Mouse (Mus musculus) heart, embryonic 12.5 days (tissue): ENCODE measurements around the gene Sipa1l1. TPM values are rescaled to one million over a fixed set of nuclear protein-coding genes. Genes with fewer than 3 reads are reported as not detected.

Experiments used
- ATAC-seq: fragments of 200-750 bp; cut with Nextera tagmentation; 2 replicates; pipeline ENCODE4 v1.8.0; 2017; ENCODE audit warnings: moderate TSS enrichment, moderate library complexity; ENCODE audit not compliant: insufficient number of reproducible peaks, low FRiP score
- H3K27ac ChIP-seq: fragments of 300-500 bp; sonication (generic); 2 replicates; pipeline ENCODE4 v1.5.1; 2016; ENCODE audit warnings: mild to moderate bottlenecking, moderate library complexity; ENCODE audit not compliant: poor library complexity, severe bottlenecking
- H3K27me3 ChIP-seq: fragments of 300-500 bp; sonication (generic); replicated peaks from 2 replicates; pipeline ENCODE4 v1.6.1; 2016; ENCODE audit warnings: mild to moderate bottlenecking, moderate library complexity
- H3K36me3 ChIP-seq: fragments of 300-500 bp; sonication (generic); 2 replicates; pipeline ENCODE4 v1.6.1; 2016; ENCODE audit warnings: mild to moderate bottlenecking, moderate library complexity
- H3K4me1 ChIP-seq: fragments of 300-500 bp; sonication (generic); replicated peaks from 2 replicates; pipeline ENCODE4 v1.6.1; 2016; ENCODE audit warnings: mild to moderate bottlenecking
- H3K4me2 ChIP-seq: fragments of 300-500 bp; sonication (generic); 2 replicates; pipeline ENCODE4 v1.6.1; 2016; ENCODE audit warnings: mild to moderate bottlenecking, moderate library complexity
- H3K4me3 ChIP-seq: fragments of 300-500 bp; sonication (generic); 2 replicates; pipeline ENCODE4 v1.5.1; 2016; ENCODE audit warnings: mild to moderate bottlenecking
- H3K9ac ChIP-seq: fragments of 300-500 bp; sonication (generic); 2 replicates; pipeline ENCODE4 v1.6.1; 2016; ENCODE audit warnings: mild to moderate bottlenecking, moderate library complexity
- H3K9me3 ChIP-seq: fragments of 300-500 bp; sonication (generic); replicated peaks from 2 replicates; pipeline ENCODE4 v1.6.1; 2016; ENCODE audit warnings: mild to moderate bottlenecking, moderate library complexity
- WGBS: fragments of 180-500 bp; shearing (Covaris S2); methylation state at CpG from one replicate; pipeline ENCODE4 v1.1.7; 2016; 5-methylcytosine and 5-hydroxymethylcytosine counted together
- polyA plus RNA-seq: library from polyadenylated mRNA; unstranded; fragments of >200 nt; fragmentation: Nextera tagmentation; extraction: Ambion mirVana; gene quantifications from 2 replicates; pipeline ENCODE4 v1.2.1, GENCODE M21; 2016

The Sipa1l1 gene
- polyA plus RNA-seq, 1 experiment from 2014 or later = 35.5 TPM

DNA sequence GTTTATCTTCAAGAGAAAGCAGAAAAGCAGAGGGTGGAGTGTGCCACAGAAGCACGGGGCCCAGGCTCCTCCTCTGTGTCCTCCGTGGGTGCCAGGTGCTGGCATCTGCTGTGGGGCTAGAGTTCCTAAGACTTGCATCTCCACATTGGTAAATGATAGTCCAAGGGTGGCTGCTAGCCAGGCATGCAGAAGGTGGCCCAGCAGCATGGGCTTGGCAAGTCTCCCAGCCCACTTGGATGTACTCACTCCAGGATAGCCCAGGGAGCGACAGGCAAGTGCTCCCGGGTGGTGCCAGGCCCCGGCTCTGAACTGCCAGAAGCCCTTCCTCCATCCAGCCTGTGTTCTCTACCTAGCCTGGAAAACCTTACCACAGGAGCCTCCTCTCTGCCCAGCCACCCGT is 239.4 kb downstream of the Sipa1l1 start:
- 59% methylated on average over 6 of the region's 6 CpGs for WGBS
- no peak overlapping the region for H3K4me3 ChIP-seq
- H3K4me2 ChIP-seq = no peak overlapping the region
- no peaks in the 10 kb centered on the region for H3K9me3 ChIP-seq
- peaks cover 34% of the 10 kb centered on the region for H3K4me1 ChIP-seq
- no peaks in the 10 kb centered on the region for H3K27me3 ChIP-seq
- ATAC-seq = no peak
- no peak overlapping the region for H3K27ac ChIP-seq
- H3K9ac ChIP-seq = no peak overlapping the region; the same call in 1 of the 2 replicates
- peaks cover 17% of the 10 kb centered on the region for H3K36me3 ChIP-seq

DNA sequence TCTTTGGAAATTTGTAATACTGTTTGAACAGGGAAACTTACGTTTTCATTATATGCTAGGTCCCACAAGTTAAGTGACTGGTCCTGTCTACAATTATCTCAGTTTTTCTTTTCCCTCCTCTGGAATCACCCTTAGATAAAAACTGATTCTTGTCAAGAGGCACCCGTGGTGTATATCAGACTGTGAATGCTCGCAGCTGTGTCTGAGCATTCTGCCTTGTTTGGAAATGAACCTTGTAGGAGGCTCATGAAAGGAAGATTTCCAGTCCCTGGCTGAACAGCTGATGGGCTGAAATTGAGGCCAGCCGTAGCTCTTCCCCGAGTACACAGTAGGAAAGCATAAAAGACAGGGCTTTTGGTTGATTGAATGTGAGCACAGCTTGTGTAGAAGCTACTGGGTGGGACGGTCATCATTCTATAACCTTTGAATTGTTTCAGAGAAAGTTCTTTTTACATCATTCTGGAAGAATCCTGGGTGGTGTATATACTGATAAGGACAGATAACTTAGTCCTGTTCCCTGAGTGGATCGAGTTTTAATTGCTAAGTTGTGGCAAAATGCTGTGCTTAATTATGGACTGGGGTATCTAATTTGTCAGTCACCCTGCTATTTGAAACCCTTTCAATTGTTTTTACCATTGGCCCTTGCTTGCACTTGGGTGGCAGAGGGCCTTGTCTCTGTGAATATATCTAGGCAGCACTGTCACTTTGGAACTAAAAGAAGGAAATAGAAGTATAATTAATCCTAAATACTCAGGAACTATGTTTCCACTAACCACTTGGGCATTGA is 240.8 kb downstream of the Sipa1l1 start:
- H3K27me3 ChIP-seq = no peaks in the 10 kb centered on the region
- H3K4me1 ChIP-seq = peaks cover 41% of the 10 kb centered on the region
- H3K4me3 ChIP-seq = no peak overlapping the region
- H3K4me2 ChIP-seq = no peak overlapping the region; the same call in 1 of the 2 replicates
- H3K9me3 ChIP-seq = no peaks in the 10 kb centered on the region
- peaks cover 8% of the 10 kb centered on the region; the same call in 1 of the 2 replicates for H3K36me3 ChIP-seq
- WGBS = 36% methylated on average over 7 of the region's 7 CpGs
- no peak overlapping the region; the same call in 1 of the 2 replicates for H3K9ac ChIP-seq
- 0 out of 2 replicates have a peak overlapping the region, but pooled peaks have one; percentile 18 for H3K27ac ChIP-seq
- ATAC-seq = no peak

GRCm38 (mm10) chr12:82412291-82413032 is 243.3 kb downstream of the Sipa1l1 start:
- H3K4me3 ChIP-seq = no peak overlapping the region
- no peak overlapping the region for H3K4me2 ChIP-seq
- H3K36me3 ChIP-seq = peaks cover 13% of the 10 kb centered on the region
- 60% methylated on average over 3 of the region's 3 CpGs for WGBS
- no peak overlapping the region for H3K9ac ChIP-seq
- no peaks in the 10 kb centered on the region for H3K27me3 ChIP-seq
- H3K4me1 ChIP-seq = peaks cover 56% of the 10 kb centered on the region
- no peak for ATAC-seq
- no peaks in the 10 kb centered on the region for H3K9me3 ChIP-seq
- peak overlapping the region; percentile 39 for H3K27ac ChIP-seq

GRCm38 (mm10) chr12:82415690-82416364 is 246.7 kb downstream of the Sipa1l1 start:
- no peaks in the 10 kb centered on the region for H3K9me3 ChIP-seq
- peaks cover 30% of the 10 kb centered on the region for H3K36me3 ChIP-seq
- no peaks in the 10 kb centered on the region for H3K27me3 ChIP-seq
- H3K4me2 ChIP-seq = no peak overlapping the region
- peak overlapping the region; percentile 69 for H3K27ac ChIP-seq
- ATAC-seq = peak; percentile 63
- H3K4me1 ChIP-seq = peaks cover 39% of the 10 kb centered on the region
- no peak overlapping the region for H3K9ac ChIP-seq
- 14% methylated on average over 4 of the region's 4 CpGs for WGBS
- H3K4me3 ChIP-seq = no peak overlapping the region

GRCm38 (mm10) chr12:82419027-82419426 is 249.9 kb downstream of the Sipa1l1 start:
- 87% methylated on average over 8 of the region's 8 CpGs for WGBS
- Histone ChIP-seq H3K9ac (no peak overlapping the region), H3K9me3 (no peaks in the 10 kb centered on the region), H3K36me3 (peaks cover 52% of the 10 kb centered on the region), H3K4me1 (peaks cover 33% of the 10 kb centered on the region), H3K27me3 (no peaks in the 10 kb centered on the region), H3K4me2 (no peak overlapping the region), H3K27ac (no peak overlapping the region), H3K4me3 (no peak overlapping the region)
- ATAC-seq = no peak

DNA sequence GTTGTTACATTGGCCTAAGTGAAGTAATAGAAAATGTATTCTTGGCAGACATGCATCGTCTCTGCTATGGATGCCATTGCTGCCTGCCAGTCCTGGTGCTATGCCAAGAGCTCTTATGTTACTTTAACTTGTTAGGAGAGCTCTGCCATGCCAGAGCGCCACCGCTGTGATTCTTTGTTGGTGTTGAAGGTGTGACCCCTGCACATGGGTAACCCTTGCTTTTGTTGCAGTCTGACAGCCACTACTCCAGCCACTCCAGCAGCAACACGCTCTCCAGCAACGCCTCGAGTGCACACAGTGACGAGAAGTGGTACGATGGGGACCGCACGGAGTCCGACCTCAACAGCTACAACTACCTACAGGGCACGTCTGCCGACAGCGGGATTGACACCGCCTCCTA is 255.7 kb downstream of the Sipa1l1 start:
- Histone ChIP-seq H3K36me3 (peaks cover 58% of the 10 kb centered on the region), H3K4me1 (peaks cover 37% of the 10 kb centered on the region), H3K9ac (no peak overlapping the region), H3K27me3 (no peaks in the 10 kb centered on the region), H3K4me3 (no peak overlapping the region), H3K4me2 (0 out of 2 replicates have a peak overlapping the region, but pooled peaks have one; percentile 5), H3K9me3 (no peaks in the 10 kb centered on the region), H3K27ac (peak overlapping the region; percentile 78)
- 72% methylated on average over 15 of the region's 15 CpGs for WGBS
- ATAC-seq = peak; percentile 50; the same call in 1 of the 2 replicates

DNA sequence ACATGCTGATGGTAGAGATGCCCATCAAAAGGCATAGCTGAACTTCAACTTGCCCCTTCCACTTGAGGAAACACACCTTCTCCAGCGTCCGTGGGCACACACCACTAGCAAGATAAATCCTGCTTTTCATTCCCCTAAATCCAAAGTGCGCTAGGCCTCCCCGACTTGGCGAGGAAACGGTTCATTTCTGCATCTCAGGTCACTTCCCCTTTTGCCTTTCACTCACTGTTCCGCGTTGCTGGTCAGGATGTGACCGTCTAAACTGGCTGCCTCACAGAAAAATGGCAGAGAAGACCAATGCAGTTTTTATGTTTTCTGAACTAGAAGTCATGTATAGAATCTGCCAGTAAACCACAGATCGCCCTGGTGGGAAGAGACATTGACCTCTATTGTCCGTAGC is 256.7 kb downstream of the Sipa1l1 start:
- Histone ChIP-seq H3K27me3 (no peaks in the 10 kb centered on the region), H3K4me3 (no peak overlapping the region), H3K4me2 (no peak overlapping the region), H3K36me3 (peaks cover 59% of the 10 kb centered on the region), H3K9ac (no peak overlapping the region), H3K27ac (no peak overlapping the region), H3K4me1 (peaks cover 31% of the 10 kb centered on the region), H3K9me3 (no peaks in the 10 kb centered on the region)
- WGBS = 87% methylated on average over 11 of the region's 11 CpGs
- no peak for ATAC-seq

- Histone ChIP-seq H3K9ac (no peak overlapping the region), H3K4me1 (peaks cover 34% of the 10 kb centered on the region), H3K27me3 (no peaks in the 10 kb centered on the region), H3K36me3 (peaks cover 51% of the 10 kb centered on the region), H3K9me3 (no peaks in the 10 kb centered on the region), H3K4me3 (no peak overlapping the region), H3K27ac (peak overlapping the region; percentile 41; the same call in 1 of the 2 replicates), H3K4me2 (no peak overlapping the region)
- no peak for ATAC-seq
- WGBS = 78% methylated on average over 2 of the region's 2 CpGs
Measured at GRCm38 (mm10) chr12:82427416-82427815, 258.3 kb downstream of the Sipa1l1 start.

DNA sequence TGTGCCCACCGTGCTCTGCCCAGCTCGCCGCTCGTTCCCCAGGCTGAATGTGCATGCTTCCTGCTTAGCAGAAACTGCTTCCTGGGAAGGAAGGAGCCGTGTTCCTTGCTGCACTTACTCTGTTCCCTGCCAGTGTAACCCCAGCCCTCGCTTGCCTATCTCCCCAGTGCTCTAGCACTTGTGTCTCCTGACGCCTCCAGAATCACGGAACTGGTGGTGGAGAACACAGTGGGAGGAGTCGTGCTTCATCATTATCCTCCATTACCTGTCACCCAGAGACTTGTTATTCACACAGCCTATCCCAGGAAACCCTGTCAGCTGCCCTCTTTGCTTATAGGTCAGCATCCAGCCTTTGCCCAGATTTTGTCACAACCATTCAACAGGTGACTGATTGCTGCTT is 259.3 kb downstream of the Sipa1l1 start:
- Histone ChIP-seq H3K9me3 (no peaks in the 10 kb centered on the region), H3K27me3 (no peaks in the 10 kb centered on the region), H3K36me3 (peaks cover 50% of the 10 kb centered on the region), H3K4me2 (no peak overlapping the region), H3K4me1 (peaks cover 34% of the 10 kb centered on the region), H3K4me3 (no peak overlapping the region), H3K27ac (no peak overlapping the region), H3K9ac (no peak overlapping the region)
- WGBS = 68% methylated on average over 9 of the region's 9 CpGs
- ATAC-seq = no peak

- 69% methylated on average over 4 of the region's 4 CpGs for WGBS
Measured at GRCm38 (mm10) chr12:82433311-82433710, 264.2 kb downstream of the Sipa1l1 start.

DNA sequence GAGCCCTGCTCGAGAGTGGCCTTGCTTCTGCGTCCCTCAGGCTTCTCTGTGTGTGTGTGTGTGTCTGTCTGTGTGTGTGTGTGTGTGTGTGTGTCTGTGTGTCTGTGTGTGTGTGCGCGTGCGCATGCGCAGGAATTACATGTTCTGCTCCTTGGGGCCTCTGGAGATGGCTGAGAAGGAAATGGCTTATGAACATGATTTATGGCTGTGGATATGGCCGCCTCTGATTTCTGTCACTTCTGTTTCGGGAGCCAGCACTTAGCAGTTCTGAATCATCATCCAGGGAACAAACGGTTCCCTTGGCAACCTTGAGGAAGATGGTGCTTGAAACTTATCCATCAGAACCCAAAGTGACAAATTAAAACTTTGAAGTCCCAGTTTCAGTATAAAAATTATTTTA is 265.5 kb downstream of the Sipa1l1 start:
- no peak overlapping the region for H3K9ac ChIP-seq
- peaks cover 64% of the 10 kb centered on the region for H3K36me3 ChIP-seq
- 0 out of 2 replicates have a peak, but pooled peaks cover 3% of the 10 kb centered on the region for H3K4me1 ChIP-seq
- ATAC-seq = no peak
- no peak overlapping the region for H3K4me3 ChIP-seq
- H3K27me3 ChIP-seq = no peaks in the 10 kb centered on the region
- no peak overlapping the region for H3K27ac ChIP-seq
- WGBS = 83% methylated on average over 9 of the region's 9 CpGs
- no peak overlapping the region for H3K4me2 ChIP-seq
- H3K9me3 ChIP-seq = no peaks in the 10 kb centered on the region

More at GRCm38 (mm10) chr12:82433311-82433710, 264.2 kb downstream of the Sipa1l1 start:
- ATAC-seq = no peak
- Histone ChIP-seq H3K4me3 (no peak overlapping the region), H3K9me3 (no peaks in the 10 kb centered on the region), H3K4me1 (0 out of 2 replicates have a peak, but pooled peaks cover 9% of the 10 kb centered on the region), H3K9ac (no peak overlapping the region), H3K27ac (no peak overlapping the region), H3K4me2 (no peak overlapping the region), H3K36me3 (peaks cover 58% of the 10 kb centered on the region), H3K27me3 (no peaks in the 10 kb centered on the region)
